Mouse (Mus musculus) liver, postnatal 0 days (tissue): ENCODE data around the gene Lyrm4.

ENCODE experiments used
- CTCF ChIP-seq: sonication (generic); IDR thresholded peaks from 2 replicates; pipeline ENCODE4 v1.5.1; 2016; ENCODE audit warnings: antibody characterized with exemption, low read depth
- EP300 ChIP-seq: IDR thresholded peaks from 2 replicates; pipeline ENCODE4 v1.6.1; 2016; ENCODE audit warnings: antibody characterized with exemption, low read depth, mild to moderate bottlenecking

- TF ChIP-seq CTCF (no peak), EP300 (no peak)
Measured at GRCm38 (mm10) chr13:35946659-35947353, 170.5 kb downstream of the Lyrm4 start.
